Mouse (Mus musculus): Measurements from ENCODE around the gene C330007P06Rik. TPM values are rescaled to one million over a fixed set of nuclear protein-coding genes. Genes with fewer than 3 reads are reported as not detected.
A peak's percentile ranks its signal among the peaks of the same experiment; 100 is the strongest.

Gene C330007P06Rik
- polyA plus RNA-seq, 1 experiment from 2014 or later = 23.0 TPM

DNA sequence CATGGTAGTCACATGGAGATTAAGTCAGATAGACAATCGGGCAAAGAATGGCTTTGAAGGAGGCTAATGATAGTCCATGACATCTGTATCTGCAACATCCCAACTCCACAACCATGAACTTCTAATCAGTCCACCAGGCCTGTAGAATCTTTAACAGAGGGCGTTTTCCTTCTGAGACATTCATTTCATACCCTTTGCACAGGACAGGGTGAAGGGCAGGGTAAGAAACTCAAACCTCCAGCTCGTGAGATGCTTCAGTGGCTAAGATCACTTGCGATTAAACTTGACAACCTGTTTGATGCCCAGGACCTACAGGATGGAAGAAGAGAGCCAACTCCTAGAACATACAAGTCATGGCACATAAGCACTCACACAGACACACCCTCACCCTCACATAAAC is 58.9 kb downstream of the C330007P06Rik start:
- no peak overlapping the region for H3K27ac ChIP-seq (replicated peaks; ENCODE audit: low read depth, low read length)
- ATAC-seq (ENCODE audit: low FRiP score, low TSS enrichment) (no peak), DNase-seq (no peak)
- H3K9me3 ChIP-seq (ENCODE audit: control insufficient read depth, low read length) = no peaks in the 10 kb centered on the region
- no peak overlapping the region for H3K4me2 ChIP-seq (ENCODE audit: low read length)
- H3K4me3 ChIP-seq (replicated peaks; ENCODE audit: low read depth, low read length) = no peak overlapping the region
- no peak overlapping the region for H3K9ac ChIP-seq (replicated peaks; ENCODE audit: low read length)
- H3K27me3 ChIP-seq (ENCODE audit: control insufficient read depth, insufficient read depth, low read length) = no peaks in the 10 kb centered on the region
- no peaks in the 10 kb centered on the region for H3K36me3 ChIP-seq (ENCODE audit: control insufficient read depth, insufficient read depth, low read length)
- peaks cover 3% of the 10 kb centered on the region; the same call in 1 of the 2 replicates for H3K4me1 ChIP-seq (ENCODE audit: control insufficient read depth, insufficient read depth, low read length)
- WGBS = 76% methylated on average over 4 of the region's 4 CpGs

DNA sequence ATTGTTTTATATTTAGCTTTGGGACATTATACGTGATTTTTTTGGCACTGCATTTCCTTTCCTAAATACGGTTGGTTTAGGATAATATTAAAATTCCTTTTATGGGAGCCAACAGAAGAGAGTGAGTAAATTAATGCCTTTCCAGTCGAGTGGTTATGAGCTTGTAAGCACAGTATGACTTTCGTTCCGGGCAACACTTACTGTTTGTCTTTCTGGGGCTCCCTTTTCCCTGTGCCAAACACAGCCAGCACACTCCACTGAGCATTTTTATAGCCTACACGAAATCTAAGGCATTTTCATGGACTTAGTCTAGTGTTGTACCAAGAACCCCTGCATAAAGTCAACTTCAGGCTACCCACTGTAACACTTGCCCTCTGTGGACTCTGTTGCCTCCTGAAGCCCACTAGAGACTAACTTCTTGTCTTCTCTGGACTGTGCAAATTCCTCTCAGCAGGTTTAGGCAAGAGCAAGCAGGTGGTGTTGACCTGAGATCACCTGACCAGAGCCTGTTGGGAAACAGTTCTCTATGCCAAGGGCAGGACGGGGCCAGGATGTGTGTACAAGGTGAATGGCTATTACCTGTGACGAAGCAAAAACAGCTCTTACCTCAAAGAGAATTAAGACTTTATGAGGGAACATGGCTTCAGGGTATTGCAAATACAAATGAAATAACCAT is 59.6 kb downstream of the C330007P06Rik start:
- no peak overlapping the region for H3K4me3 ChIP-seq (replicated peaks; ENCODE audit: low read depth, low read length)
- H3K9me3 ChIP-seq (ENCODE audit: control insufficient read depth, low read length) = no peaks in the 10 kb centered on the region
- no peaks in the 10 kb centered on the region for H3K36me3 ChIP-seq (ENCODE audit: control insufficient read depth, insufficient read depth, low read length)
- no peak overlapping the region for H3K4me2 ChIP-seq (ENCODE audit: low read length)
- H3K9ac ChIP-seq (replicated peaks; ENCODE audit: low read length) = no peak overlapping the region
- no peak for ATAC-seq (ENCODE audit: low FRiP score, low TSS enrichment)
- no peak for DNase-seq
- 78% methylated on average over 8 of the region's 8 CpGs for WGBS
- peaks cover 3% of the 10 kb centered on the region; the same call in 1 of the 2 replicates for H3K4me1 ChIP-seq (ENCODE audit: control insufficient read depth, insufficient read depth, low read length)
- H3K27me3 ChIP-seq (ENCODE audit: control insufficient read depth, insufficient read depth, low read length) = no peaks in the 10 kb centered on the region
- no peak overlapping the region for H3K27ac ChIP-seq (replicated peaks; ENCODE audit: low read depth, low read length)

DNA sequence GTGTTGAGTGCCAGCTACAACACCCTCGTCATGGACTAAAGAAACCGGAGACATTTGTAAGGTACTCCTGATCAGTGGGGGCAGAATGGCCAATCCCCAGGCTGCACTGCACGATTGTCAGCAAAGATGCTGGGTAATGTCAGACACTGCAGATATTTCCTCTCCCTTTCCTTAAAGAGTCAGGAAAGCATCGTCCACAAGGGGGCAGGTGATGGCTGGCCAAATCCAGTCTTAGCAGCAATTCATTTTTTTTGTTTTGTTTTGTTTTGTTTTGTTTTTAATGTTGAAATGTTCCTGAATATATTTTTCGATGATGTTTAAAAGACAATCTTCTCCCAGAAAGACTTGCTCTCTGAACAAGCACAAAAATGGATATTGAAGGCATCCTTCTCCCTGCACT is 62.5 kb downstream of the C330007P06Rik start:
- no peaks in the 10 kb centered on the region for H3K9me3 ChIP-seq (ENCODE audit: control insufficient read depth, low read length)
- no peak overlapping the region for H3K9ac ChIP-seq (replicated peaks; ENCODE audit: low read length)
- ATAC-seq (ENCODE audit: low FRiP score, low TSS enrichment) (no peak), DNase-seq (peak; percentile 73)
- no peak overlapping the region for H3K27ac ChIP-seq (replicated peaks; ENCODE audit: low read depth, low read length)
- H3K27me3 ChIP-seq (ENCODE audit: control insufficient read depth, insufficient read depth, low read length) = no peaks in the 10 kb centered on the region
- no peak overlapping the region for H3K4me3 ChIP-seq (replicated peaks; ENCODE audit: low read depth, low read length)
- peaks cover 7% of the 10 kb centered on the region; the same call in 1 of the 2 replicates for H3K4me1 ChIP-seq (ENCODE audit: control insufficient read depth, insufficient read depth, low read length)
- H3K36me3 ChIP-seq (ENCODE audit: control insufficient read depth, insufficient read depth, low read length) = no peaks in the 10 kb centered on the region
- no peak overlapping the region for H3K4me2 ChIP-seq (ENCODE audit: low read length)
- 53% methylated on average over 5 of the region's 5 CpGs for WGBS

DNA sequence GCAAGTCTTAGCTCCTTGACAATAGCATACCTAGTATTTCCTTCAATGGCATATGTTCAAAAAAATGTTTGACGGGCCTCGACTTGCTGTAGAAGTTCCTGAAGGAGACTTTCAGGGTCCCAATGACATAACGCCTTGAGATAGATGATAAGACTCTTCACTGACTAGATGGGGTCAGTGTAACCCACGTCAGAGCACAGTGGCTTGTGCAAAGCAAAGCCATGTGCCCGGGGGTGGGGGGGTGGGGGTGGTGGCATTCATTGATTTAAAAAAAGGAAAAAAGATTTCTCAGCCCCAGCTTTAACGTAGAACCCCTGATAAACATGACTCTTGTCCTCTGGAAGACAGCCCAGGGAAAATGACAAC is 65.6 kb downstream of the C330007P06Rik start:
- DNase-seq (no peak), ATAC-seq (ENCODE audit: low FRiP score, low TSS enrichment) (no peak)
- no peaks in the 10 kb centered on the region for H3K9me3 ChIP-seq (ENCODE audit: control insufficient read depth, low read length)
- no peaks in the 10 kb centered on the region for H3K27me3 ChIP-seq (ENCODE audit: control insufficient read depth, insufficient read depth, low read length)
- peak overlapping the region; percentile 83 for H3K27ac ChIP-seq (replicated peaks; ENCODE audit: low read depth, low read length)
- no peaks in the 10 kb centered on the region for H3K36me3 ChIP-seq (ENCODE audit: control insufficient read depth, insufficient read depth, low read length)
- 80% methylated on average over 6 of the region's 6 CpGs for WGBS
- no peak overlapping the region for H3K9ac ChIP-seq (replicated peaks; ENCODE audit: low read length)
- H3K4me1 ChIP-seq (ENCODE audit: control insufficient read depth, insufficient read depth, low read length) = 0 out of 2 replicates have a peak, but pooled peaks cover 6% of the 10 kb centered on the region
- peak overlapping the region; percentile 37 for H3K4me3 ChIP-seq (replicated peaks; ENCODE audit: low read depth, low read length)
- H3K4me2 ChIP-seq (ENCODE audit: low read length) = peak overlapping the region; percentile 53

DNA sequence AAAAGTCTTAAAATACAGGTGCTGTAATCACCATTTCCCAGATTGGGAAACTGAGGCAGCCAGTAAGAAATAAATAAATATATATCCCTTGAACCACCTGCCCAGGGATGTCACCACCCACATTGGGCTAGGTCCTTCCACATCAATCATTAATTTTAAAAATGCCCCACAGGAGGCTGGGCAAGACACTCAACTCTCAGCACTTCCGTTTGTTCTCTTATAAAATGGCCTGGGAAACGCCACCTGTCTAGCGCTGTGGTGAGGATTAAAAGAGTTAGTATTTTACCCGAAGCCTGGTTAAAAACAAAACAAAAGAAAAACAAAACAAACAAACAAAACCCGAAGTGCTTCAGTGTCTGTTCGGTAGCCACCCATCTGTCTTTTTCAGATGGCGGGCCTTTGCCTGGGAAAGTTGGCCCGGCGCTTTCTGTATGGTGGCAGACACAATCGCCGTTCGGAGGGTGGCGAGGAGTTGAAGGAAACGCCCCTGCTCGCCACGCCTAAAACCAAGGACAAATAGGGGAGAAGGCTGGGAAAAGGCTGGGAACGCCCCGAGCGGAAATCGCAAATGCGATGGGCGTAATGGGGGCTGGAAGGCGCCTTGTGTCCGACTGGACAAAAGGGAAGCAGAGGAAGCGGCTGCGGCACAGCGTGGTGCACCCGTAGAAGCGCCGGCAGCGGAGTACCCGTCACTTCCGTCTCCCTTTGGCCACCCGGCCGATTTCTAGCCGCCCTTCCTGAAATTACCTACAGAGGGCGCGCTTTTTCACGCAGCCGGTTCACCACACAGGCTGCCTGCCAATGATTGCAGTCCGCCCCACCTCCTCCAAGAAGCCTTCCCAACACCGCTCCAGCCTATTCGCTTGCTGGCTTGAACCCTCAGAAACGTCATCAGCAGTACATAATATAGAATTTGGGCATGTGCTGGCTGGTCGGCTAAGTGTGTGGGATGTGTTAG is 66.3 kb downstream of the C330007P06Rik start:
- no peaks in the 10 kb centered on the region for H3K27me3 ChIP-seq (ENCODE audit: control insufficient read depth, insufficient read depth, low read length)
- peak overlapping the region; percentile 83 for H3K27ac ChIP-seq (replicated peaks; ENCODE audit: low read depth, low read length)
- H3K9ac ChIP-seq (replicated peaks; ENCODE audit: low read length) = peak overlapping the region; percentile 39; the same call in 1 of the 2 replicates
- DNase-seq = peak; percentile 86
- H3K9me3 ChIP-seq (ENCODE audit: control insufficient read depth, low read length) = no peaks in the 10 kb centered on the region
- peak overlapping the region; percentile 53 for H3K4me2 ChIP-seq (ENCODE audit: low read length)
- H3K4me3 ChIP-seq (replicated peaks; ENCODE audit: low read depth, low read length) = peak overlapping the region; percentile 37
- no peaks in the 10 kb centered on the region for H3K36me3 ChIP-seq (ENCODE audit: control insufficient read depth, insufficient read depth, low read length)
- peak; percentile 88 for ATAC-seq (ENCODE audit: low FRiP score, low TSS enrichment)
- 0 out of 2 replicates have a peak, but pooled peaks cover 6% of the 10 kb centered on the region for H3K4me1 ChIP-seq (ENCODE audit: control insufficient read depth, insufficient read depth, low read length)
- 15% methylated on average over 45 of the region's 45 CpGs for WGBS

DNA sequence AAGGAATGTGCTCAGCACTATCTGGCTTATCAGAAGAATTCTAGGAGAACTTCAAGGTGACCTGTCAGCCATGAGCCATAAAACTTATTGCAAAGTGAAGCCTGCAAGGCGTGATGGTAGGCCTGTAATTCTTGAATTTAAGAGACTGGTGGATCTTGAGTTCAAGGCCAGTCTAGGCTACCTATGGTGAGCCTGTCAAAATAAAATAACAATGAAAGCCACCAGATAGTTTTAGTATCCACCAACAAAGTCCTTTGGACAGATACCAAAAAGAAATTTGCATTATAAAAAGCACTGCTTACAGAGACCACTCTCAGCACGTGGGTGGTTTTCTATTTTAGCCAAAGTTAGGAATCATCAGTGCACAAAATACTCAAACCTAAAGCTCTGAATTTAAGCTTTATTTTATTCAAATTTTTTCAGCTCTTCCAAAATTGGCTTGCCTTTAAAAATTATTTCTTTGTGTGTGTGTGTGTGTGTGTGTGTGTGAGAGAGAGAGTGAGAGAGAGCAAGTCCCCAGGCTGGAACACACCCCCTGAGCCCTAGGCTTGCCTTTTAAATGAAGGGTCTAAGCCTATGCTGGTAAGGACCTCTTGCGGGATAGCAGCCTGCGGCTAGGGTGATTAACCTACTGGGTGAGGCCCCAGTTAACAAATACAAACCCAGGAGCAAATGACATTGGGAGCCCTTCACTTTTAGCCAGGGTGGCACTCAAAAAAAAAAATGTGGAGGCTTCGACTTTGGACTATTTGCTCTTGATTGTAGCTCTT is 68.3 kb downstream of the C330007P06Rik start:
- Histone ChIP-seq H3K27ac (replicated peaks; ENCODE audit: low read depth, low read length) (no peak overlapping the region), H3K36me3 (ENCODE audit: control insufficient read depth, insufficient read depth, low read length) (no peaks in the 10 kb centered on the region), H3K9ac (replicated peaks; ENCODE audit: low read length) (no peak overlapping the region), H3K9me3 (ENCODE audit: control insufficient read depth, low read length) (no peaks in the 10 kb centered on the region), H3K4me3 (replicated peaks; ENCODE audit: low read depth, low read length) (no peak overlapping the region), H3K4me1 (ENCODE audit: control insufficient read depth, insufficient read depth, low read length) (0 out of 2 replicates have a peak, but pooled peaks cover 6% of the 10 kb centered on the region), H3K27me3 (ENCODE audit: control insufficient read depth, insufficient read depth, low read length) (no peaks in the 10 kb centered on the region), H3K4me2 (ENCODE audit: low read length) (no peak overlapping the region)
- 51% methylated on average over 5 of the region's 5 CpGs for WGBS
- DNase-seq = no peak
- no peak for ATAC-seq (ENCODE audit: low FRiP score, low TSS enrichment)

DNA sequence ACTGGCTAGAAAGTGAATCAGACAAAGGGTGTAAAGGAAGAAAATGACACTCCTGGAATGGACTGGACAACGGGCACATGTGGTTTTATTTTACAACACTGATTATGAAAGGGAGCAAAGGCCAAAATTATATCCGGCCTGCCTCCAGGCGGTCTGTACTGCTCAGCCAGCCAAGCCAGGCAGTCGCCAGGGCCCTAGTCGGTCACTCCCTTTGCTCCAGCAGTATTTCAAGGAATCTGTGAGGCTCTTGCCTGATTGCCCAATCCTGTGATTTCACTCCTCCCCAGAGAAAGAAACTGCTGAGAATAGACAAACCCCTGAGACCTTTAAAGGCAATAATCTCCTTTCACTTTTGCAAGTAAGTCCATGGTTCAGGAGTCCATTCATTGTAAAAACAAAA is 69.7 kb downstream of the C330007P06Rik start:
- Histone ChIP-seq H3K4me1 (ENCODE audit: control insufficient read depth, insufficient read depth, low read length) (0 out of 2 replicates have a peak, but pooled peaks cover 6% of the 10 kb centered on the region), H3K27ac (replicated peaks; ENCODE audit: low read depth, low read length) (no peak overlapping the region), H3K36me3 (ENCODE audit: control insufficient read depth, insufficient read depth, low read length) (no peaks in the 10 kb centered on the region), H3K4me2 (ENCODE audit: low read length) (no peak overlapping the region), H3K9ac (replicated peaks; ENCODE audit: low read length) (no peak overlapping the region), H3K9me3 (ENCODE audit: control insufficient read depth, low read length) (no peaks in the 10 kb centered on the region), H3K4me3 (replicated peaks; ENCODE audit: low read depth, low read length) (no peak overlapping the region), H3K27me3 (ENCODE audit: control insufficient read depth, insufficient read depth, low read length) (no peaks in the 10 kb centered on the region)
- 71% methylated on average over 5 of the region's 5 CpGs for WGBS
- no peak for DNase-seq
- no peak for ATAC-seq (ENCODE audit: low FRiP score, low TSS enrichment)

DNA sequence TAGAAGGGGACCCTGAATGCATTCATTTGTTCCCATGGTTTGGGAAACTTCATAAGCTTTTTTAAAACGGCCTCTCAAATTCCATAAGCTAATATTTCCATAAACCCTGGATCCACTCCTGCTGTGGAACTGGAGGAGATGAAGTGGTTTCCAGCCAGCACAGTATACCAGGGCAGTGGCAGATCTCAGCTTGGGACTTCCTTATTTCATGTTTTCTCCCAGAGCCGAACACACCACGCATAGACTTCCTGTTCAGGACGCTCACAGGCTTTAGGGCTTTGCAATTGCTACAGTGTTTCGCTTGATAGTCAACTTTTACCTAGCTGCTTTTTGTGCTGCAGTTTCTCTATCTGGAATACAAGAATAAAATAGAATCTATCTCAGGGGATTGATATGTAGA is 70.7 kb downstream of the C330007P06Rik start:
- Histone ChIP-seq H3K27ac (replicated peaks; ENCODE audit: low read depth, low read length) (no peak overlapping the region), H3K4me2 (ENCODE audit: low read length) (no peak overlapping the region), H3K9ac (replicated peaks; ENCODE audit: low read length) (no peak overlapping the region), H3K4me1 (ENCODE audit: control insufficient read depth, insufficient read depth, low read length) (0 out of 2 replicates have a peak, but pooled peaks cover 6% of the 10 kb centered on the region), H3K4me3 (replicated peaks; ENCODE audit: low read depth, low read length) (no peak overlapping the region), H3K27me3 (ENCODE audit: control insufficient read depth, insufficient read depth, low read length) (no peaks in the 10 kb centered on the region), H3K36me3 (ENCODE audit: control insufficient read depth, insufficient read depth, low read length) (0 out of 2 replicates have a peak, but pooled peaks cover under 1% of the 10 kb centered on the region), H3K9me3 (ENCODE audit: control insufficient read depth, low read length) (no peaks in the 10 kb centered on the region)
- no peak for ATAC-seq (ENCODE audit: low FRiP score, low TSS enrichment)
- DNase-seq = no peak
- 82% methylated on average over 5 of the region's 5 CpGs for WGBS

All from midbrain, embryonic 14.5 days (tissue).